Mouse (Mus musculus) kidney, postnatal 10 days (tissue): Measurements from ENCODE around the gene Emsy.

ENCODE experiments used
- DNase-seq: peaks from one replicate; pipeline ENCODE4 v3.0.0; 2021; ENCODE audit warnings: mixed read lengths

Emsy gene

DNA sequence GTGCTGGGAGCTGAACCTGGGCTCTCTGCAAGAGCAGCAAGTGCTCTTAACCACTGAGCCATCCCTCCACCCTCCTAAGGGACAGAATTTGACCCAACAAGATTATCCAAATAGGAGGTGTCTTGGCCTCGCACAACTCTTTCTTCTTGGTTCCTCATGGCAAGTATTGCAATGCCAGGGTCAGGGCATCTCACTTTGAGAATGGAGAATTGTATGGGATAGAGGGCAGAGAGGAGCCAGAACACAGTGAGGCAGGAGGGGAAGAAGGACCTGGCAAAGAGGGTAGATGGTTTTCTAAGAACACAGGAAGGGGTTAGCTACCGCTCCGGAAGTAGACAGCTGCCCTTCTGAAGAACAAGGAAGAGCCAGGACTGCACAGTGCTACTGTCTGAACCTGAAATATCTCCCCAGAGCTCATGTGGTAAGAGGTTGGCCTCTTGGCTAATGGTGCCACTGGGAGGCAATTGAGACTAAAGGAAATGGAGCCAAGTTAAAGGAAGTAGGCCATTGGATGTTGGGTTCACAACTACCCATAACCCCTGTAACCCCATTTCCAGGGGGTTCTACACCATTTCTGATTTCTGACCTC, 80.8 kb downstream of the Emsy start:
- DNase-seq = no peak

DNA sequence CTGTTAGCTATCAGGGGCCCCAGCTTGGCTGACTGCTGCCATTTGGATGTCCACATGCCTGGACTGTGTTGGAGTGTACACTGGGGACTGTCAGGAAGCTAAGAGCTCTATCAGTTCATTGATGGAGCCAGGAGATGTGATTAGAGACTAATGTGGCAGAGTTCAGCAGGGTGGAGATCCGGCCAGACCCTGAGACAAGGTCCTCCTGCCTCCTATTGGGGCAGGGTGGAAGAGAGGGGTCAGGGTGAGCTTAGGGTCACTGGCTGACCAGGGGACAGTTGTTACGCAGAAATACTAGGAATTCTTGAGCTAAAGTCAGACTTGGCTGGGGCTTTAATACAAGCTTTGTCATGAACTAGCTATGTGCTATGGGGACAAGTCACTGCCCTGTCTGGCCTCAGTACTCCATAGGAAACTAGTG, 81.8 kb downstream of the Emsy start:
- DNase-seq = peak; percentile 58

DNA sequence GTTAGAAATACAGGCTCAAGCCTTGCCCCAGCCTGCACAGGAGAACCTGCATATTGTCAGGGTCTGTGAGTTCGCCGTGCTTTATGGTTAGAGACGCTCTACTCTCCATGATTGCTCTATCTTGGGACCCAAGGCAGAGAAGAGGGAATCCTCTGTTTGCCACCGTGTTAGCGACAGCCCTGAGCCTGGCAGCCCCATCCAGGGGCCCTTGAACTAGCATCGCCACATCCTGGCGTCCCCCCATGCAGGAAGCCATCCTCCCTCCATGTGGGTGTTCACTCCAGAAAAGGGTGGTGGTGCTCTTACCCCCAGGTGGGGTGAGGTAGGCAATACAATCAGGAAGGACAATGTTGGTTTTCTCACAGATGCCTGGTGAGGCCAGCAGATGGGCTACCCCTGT, 82.3 kb downstream of the Emsy start:
- peak; percentile 15 for DNase-seq

DNA sequence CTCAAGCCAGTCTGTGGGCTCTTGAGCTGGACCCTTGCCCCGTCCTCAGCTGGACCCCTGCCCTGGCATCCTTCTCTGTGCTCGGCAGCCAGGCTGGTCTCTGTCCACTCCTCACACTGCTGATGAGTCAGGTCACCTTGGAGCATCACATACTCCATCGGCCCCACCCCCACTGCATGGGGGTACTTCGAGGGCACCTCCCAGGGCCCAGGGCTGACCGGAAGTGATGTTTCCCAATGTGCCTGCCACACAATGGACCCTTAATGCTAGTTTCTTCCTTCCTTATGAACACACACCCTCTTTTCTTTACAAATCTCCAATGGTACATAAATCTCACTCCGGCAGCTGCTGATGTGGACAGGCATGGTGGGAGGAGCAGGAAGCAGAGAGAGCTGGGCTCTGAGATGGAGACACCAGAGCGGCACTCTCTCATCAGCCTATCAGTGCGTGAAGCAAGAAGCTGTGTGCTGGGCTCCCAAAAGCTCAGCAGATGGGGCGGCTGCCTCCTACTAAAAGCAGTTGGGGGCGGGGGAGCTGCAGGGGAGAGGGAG, 83.3 kb downstream of the Emsy start:
- DNase-seq = peak; percentile 84

DNA sequence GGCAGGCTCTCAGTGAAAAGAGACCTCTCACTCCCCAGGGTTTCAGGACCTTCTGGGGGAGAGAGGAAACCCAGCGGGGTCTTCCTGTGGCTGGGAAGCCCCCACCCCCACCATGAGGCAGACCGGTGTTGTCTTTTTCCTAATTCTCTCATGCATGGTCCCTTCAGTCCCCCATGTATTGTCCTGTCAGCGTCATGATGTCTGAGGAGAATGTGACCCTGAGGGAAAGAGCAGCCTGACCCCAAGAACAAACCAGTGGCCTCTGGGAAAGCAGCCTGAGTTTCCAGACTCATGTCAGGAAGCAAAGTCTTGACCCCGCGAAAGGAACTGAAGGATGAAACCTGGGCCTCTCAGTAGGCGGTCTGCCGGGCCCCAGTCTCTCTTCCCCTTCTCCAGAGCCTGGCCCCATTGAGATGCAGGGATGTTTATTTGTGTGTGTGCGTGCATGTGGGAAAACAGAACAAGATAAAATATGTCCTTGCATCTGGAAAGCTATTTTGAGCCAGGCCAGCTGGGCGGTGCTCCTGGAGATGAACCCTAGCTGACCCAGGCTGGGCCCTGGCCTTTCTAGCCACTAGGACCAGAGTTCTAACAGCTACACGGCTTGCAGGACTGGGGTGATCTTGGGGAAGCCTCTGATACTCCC, 84.2 kb downstream of the Emsy start:
- peak; percentile 85 for DNase-seq

DNA sequence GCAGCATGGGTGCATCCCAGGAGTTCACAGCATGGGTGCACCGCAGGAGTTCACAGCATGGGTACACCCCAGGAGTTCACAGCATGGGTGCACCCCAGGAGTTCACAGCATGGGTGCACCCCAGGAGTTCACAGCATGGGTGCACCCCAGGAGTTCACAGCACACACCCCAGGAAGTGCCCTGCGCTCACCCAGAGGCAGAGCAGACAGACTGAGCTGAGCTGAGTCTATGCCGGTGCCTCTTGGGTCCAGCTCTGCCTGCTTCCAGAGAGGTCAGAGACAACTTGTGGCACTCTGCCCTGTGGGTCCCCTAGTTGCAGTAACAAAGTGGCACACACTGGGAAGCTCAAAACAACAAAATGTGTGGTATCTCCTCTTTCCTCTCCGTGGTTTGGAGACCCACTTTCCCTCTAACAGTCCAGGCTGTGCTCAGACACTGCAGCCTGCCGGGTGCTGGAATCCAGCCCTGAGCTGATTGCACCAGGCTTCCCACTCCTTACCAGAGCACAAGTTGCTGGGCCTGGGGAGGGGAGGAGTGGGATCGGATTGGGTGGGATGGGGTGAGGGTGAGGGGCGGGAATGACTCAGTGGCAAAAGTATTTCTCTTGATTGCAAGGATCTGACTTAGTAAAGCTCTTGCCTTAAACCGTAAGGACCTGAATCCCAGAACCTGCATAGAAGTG, 85.6 kb downstream of the Emsy start:
- no peak for DNase-seq

DNA sequence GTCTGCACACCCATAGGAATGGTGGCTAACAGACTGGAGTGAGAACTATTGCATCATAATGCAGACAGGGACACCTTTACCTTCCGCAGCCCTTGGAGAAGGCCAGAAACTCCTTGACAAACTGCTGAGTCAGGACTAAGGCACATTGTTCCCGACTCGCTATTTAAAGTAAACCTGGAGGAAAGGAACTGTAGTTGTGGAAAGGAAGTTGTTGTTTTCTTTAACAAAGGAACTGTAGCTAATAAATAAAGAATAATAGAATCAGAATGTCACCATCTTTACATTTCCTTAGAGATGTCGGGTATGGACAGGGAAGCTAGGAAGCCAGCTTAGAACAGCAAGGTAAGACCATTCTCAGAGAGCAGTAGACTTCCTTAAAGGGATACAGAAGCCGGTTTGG, 89.5 kb downstream of the Emsy start:
- no peak for DNase-seq

DNA sequence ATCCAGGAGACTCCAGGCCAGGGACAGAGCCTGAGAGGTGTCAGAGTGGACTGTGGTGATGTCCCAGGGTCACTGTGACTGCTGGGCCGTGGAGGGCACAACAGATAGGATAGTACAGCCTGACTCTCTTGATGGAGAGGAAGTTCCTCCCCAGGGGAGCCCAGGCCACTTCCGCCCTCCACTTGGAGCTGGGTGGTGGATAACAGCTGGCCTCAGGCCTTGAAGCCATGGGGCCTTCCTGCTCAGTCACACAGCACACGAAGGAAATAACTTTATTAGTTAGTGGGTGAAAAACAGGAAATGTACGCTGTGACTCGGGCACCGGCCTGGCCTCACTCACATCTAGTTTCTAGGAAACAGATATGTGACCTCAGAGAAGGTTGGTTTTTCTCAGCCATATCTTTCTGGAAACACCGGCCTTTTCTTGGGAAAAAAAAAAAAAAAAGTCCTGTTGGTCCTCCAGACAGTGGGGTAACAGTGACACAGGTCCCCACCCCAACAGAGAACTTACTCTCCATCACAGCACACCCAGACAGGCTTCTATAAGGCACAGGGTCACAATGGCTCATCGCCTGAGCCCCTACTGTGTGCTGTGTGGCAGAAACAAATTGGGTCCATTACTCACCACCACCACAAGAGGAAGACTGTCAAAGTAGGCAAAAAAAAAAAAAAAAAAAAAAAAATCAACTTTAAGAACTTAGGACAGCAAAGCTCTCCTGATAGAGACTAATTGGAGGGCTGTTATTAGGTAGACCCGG, 91.8 kb downstream of the Emsy start:
- peak; percentile 79 for DNase-seq

DNA sequence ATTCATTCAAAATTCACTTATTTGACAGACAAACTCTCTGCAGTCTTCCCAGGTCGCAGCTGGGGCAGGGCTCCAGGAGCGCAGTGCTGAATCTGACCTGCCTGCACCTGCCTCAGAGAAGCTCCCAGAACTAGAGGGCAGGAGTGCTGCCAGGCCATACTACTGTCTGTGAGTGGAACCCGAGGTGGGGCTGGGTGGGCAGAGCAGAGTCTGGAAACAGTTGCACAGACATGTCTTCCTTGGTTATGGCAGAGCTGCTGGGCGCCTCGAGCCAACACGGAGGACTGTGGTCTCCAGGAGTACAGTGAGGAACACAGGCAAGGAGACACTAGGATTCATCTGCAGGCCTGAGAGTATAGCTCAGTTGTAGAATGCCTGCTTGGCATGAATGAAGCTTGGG, 92.6 kb downstream of the Emsy start:
- no peak for DNase-seq

DNA sequence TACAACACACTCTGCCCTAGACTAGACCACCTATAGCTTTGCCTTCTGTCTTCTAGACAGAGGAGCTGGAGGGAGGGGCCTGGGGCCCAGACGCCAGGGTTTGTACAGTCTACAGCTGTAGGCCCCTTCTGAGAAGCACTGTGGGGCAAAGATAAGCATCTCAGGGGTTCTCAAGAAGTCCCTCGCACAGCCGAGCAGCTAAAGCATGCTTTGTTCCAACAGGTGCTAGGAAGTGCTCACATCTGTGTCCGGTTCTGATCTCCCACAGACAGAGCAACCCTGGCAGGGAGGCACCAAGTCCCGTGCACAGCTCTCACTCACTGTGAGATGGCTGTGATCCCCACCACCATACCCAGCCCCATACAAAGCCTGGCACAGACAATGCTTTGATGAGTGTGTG, 93.6 kb downstream of the Emsy start:
- no peak for DNase-seq

DNA sequence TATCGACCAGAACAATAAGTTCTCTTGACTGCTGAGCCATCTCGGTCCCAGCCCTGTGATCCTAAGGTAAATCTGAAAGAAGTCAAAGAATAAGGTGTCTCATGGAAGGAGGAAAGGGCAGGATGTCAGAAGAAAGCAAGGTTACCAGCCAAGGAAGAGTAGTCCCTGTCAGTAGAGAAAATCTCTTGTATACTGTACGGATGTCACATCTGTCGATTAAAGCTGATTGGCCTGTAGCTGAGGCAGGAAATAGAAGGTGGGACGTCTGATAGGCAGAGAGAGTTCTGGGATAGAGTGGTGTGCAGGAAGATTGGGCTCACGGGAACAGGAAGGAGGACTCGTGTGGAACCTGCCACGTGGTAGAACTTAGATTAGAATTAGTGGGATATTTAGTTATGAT, 94.4 kb downstream of the Emsy start:
- DNase-seq = no peak

DNA sequence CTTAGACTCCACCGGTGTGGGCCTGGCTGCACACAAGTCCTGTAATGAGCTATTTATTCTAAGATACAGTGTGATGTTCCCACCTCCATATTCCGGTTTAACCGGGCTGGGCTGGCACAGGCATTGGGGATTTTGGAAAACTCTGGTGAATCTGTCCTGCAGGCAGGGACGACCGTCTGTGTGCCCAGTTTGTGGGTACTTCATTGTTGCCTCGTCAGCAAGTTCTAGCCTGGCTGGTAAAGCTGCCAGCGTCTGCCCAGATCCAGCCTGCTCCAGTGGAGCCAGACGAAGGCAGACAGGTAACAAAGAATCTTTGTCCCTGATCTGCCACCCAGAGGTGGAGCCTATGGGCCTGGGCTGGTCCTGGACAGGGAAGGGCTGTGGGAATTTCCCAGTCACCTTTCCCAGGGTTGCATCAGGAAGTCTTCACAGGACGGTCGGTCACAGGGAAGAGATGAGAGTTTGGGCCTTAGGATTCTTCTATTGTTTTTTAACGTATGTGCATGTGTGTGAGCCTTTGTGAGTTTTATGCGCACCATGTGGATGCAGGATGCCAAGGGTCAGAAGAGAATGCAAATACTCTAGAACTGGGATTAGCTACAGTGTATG, 94.9 kb downstream of the Emsy start:
- no peak for DNase-seq

DNA sequence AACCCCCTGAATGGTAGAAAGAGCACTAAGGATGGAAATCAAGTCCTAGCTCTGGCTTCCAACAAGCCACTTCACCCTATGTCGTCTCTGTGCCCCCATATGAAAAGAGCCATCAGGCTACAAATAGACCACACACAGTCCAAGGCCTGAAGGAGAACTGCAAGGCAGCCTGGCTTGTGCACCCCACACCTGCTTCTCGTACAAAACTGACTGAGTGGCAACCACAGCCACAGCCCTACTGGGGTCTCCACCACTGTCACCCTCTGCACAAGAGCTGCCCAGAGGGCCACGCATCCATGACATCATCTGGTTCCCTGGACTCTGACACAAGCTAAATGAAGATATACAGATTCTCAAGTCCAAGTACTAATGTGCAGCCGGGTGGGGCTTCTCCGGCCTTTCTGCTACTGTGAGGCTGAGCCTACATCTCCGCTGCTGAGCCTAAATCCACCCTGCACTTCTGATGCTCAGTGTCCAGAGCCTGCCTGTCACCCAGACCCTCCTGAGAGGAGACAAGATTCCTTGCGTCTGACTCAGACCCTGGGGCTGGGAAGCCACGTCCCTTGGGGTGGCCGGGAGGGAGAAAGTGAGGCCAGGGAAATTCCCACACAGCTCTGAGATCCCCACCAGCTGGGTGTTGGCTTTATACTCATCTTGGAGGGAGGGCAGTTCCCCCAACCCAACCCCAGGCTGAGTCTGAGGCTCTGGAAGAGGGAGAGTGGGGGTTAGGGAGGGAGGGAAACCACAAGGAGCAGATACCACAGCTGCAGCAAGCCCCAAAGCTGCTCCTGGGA, 98.3 kb downstream of the Emsy start:
- DNase-seq = peak; percentile 76

DNA sequence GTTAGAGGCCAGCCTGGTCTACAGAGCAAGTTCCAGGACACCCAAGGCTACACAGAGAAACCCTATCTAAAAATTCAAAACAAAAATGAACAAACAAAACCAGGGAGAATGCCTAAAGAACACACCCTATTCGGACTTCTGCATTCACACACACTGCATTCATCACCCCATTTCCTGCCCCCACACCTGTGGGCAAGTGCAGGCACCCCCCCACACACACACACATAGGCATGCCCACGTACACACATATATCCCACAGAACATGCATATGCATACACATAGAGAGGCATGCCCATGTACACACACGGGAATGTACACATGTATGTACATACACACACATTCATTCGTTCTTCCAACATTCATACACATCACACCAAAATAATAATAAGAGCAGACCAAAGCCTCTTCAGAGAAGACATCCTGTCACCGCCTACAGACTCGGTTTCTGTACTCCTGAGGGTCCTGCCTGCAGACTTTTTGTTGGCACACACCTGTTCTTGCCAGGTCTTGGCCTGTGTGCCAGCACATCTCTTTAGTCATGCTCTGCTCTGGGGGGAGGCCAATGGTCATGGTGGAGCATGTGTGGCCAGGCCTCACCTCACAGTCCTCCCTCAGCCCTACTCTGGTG, 99.7 kb downstream of the Emsy start:
- no peak for DNase-seq

DNA sequence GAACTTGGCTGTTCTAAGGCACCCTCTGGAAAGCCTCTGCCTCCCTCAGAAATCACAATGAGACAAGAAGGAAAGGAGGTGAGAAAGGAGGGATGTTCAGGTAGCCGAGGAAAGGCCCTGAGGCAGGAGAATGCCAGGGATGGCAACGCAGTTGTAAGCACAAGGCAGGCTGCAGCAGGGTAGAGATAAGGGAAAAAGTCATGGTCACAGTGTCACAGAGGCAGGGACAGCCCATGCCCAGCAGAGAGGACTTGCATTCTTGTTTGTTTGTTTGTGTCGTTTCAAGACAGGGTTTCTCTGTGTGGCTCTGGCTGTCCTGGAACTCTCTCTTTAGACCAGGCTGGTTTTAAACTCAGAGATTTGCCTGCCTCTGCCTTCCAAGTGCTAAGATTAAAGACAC, 105.5 kb downstream of the Emsy start:
- DNase-seq = no peak

DNA sequence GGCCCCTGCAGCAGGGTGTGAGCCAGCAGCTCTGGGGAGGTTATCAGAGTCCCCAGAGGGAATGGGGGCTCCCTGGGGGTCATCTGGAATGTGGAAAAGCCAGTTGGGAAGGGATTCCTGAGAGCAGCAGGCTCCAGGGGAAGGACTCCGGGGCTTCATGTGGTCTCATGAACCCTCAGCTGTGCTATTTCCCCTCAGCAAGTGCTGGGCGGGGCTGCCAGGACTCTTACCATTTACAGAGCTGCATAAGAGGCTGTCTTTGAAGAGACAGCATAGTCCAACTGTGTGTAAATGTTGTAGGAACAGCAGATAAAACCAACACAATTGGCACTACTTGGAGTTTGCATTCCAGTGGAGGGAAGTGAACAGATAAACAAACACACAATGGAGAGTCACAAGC, 106.0 kb downstream of the Emsy start:
- DNase-seq = peak; percentile 63

DNA sequence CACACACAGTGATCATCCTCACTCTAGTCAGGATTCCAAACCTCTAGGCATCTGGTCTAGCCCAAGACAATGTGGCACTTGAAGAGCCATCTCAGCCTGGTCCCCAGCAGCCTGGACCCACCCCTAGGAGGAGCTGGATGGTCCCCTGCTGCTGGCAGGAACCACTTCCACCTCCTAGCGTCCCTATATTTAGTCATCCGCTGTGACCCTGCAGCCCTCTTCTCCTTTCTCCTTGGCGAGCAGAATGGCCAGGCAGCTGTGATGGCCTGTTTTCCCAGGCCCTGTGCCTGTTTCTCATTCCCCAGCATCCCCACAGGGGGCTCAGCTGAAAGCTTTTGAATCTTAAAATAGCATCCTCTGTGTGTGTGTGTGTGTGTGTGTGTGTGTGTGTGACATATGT, 107.7 kb downstream of the Emsy start:
- DNase-seq = peak; percentile 67

DNA sequence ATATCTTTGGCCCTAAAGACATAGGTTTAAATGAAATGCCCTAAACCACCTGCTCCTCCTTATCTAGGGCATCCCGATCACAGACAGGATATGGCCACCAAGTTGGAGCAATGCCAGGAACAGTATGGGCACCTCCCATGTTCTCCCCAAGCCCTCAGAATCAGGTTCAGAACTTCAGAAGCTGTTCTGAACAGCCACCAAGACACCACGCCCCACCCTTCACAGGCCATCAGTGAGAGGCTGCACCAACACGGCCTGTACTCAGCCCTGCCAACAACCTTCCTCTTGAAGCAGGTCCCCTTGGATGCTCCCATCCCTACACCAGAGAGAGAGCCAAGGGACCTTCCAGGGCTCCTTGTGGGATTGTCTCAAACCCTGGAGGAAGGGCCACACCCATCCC, 112.0 kb downstream of the Emsy start:
- DNase-seq = no peak

DNA sequence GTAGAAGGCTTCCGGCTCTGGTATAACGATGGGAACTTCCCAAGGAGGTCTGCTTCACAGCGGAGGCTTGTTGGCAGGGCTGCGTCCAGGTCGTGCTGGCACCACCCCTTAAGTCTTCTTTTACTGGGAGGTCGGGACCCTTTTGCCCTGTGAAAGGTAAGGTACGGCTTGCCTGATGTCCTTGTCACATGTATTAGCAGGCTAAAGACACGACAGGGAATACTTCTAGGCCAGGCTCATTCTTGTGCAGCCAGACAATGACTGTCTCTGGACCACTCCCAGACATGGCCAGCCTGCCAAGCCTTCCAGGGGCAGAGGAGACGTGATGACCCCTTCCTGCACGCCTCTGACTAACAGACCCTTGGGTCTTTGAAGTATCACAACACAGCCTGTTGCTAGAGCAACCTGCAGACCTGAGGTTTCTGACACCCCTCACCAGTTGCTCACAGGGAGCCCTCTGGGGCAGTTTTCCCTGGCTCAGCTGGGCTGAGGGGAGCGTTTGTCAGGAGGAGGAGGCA, 112.7 kb downstream of the Emsy start:
- DNase-seq = no peak

DNA sequence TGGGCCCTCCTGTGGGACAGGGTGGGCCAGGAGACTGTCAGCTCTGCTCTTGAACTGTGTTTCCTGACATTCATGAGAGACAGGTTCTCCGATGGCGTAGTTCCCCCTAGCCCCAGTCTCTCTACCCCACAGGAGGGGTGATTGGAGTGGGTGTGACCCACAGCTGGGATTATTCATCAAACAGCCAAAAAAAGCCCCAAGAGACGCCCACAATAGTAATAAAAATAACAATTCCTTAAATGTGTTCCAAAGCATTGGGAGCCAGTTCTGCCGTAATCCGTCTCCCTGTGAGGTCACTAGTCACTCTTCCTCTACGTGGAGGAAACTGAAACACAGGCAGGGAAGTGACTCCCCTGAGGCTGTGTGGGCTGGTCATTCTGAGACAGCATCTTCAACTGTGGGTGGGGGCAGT, 113.8 kb downstream of the Emsy start:
- DNase-seq = peak; percentile 56

DNA sequence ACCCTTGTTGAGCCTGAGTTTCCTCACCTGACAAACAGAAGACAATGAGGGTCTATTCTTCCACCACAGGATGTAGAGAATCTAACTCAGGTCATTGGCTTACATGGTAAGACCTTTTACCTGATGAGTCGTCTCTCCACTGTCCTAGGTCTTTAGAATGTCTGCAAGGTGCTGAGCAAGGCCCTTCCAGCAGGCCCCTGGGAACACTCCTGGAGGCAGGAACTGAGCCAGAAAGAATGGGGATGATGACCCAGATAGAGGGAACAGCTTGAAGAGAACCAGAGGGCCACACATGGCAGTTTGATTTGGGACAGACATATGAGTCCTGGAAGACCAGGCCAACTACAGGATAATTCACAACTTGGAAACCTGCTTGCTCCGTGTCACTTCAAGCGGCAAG, 114.3 kb downstream of the Emsy start:
- no peak for DNase-seq
